Mouse (Mus musculus): ENCODE results near the gene Chst14.

Chst14 gene

DNA sequence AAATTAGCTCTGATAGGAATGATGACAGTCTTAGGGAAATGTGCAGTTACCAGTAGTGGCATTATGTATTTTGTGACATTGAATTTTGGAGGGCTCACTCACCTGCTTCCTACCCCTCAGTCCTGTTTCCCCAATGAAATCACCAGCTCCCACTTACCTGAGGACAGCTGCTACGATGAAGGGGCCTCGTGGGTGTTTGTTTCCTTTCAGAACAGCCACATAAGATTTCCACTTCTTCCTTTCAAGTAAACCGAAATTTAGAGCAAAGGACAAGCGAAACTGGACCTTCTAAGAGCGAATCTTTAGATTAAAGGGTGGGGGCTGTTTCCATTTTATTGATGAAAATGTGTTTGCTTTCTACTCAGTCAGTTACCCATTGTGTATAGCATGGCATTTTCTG, 45.8 kb downstream of the Chst14 start:
- DNase-seq: no peak

GRCm38 (mm10) chr2:118972687-118973376, 46.5 kb downstream of the Chst14 start:
- DNase-seq: peak; percentile 87

DNA sequence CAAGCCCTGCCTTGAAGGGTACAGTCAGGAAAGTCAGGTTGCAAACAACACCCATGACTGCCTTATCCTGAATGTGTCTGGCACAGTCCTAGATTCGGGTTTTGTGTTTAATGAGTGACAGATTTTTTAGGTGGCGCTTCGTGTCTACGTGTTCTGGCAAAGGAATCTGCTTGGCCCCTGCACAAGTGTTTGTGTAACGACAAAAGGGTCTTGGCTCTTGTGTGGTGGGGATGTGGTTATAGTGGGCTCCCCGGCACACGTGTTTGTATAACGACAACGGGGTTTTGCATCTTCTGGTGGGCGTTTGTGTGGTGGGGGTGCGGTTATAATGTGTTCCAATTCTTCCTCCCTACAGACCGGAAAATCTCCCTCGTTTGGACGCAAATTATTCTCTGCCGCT, 49.6 kb downstream of the Chst14 start:
- no peak for DNase-seq

- DNase-seq: peak; percentile 93
Observed at GRCm38 (mm10) chr2:118976282-118976929, 50.1 kb downstream of the Chst14 start.

DNA sequence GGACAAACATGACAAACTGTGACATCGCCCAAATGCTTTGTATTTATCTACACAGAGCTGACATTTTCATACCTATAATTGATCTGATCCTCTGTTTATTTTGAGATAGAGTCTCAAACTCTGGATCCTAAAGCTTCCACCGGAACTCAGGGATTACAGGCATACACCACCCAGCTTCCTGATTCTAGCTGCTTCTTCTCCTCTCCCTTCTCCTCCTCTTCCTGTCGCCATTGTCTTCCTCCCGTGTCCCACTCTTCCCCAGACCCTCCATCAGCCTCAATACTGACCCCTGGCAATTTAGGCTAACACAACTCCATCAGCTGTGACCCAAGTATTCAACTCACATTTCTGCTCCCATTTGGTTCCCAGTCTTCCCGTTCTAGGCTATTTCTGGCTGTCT, 50.6 kb downstream of the Chst14 start:
- DNase-seq: no peak

- DNase-seq: no peak
Observed at GRCm38 (mm10) chr2:118978064-118978463, 51.8 kb downstream of the Chst14 start.
